ENCODE assay signal across 8 mouse cellular contexts in genomic region chr12:79613846-79614582, GRCm38 (mm10).
A peak's percentile ranks its signal among the peaks of the same experiment; 100 is the strongest.
DNase-seq lines count a peak whose midpoint lies in the region; ATAC-seq lines count a peak whose summit lies in the region.

No protein-coding gene starts in this region.

- DNase-seq in cerebellum, adult 9-10 months: peak; percentile 14
- DNase-seq in cerebellum, adult 8-10 months: no peak
- DNase-seq in skeletal muscle tissue, adult 2 months (ENCODE audit: low read depth, low spot score): peak; percentile 51
- DNase-seq in thymus, postnatal 10 days (ENCODE audit: low spot score in 2 of 2): no peak

- no peak overlapping the region for H3K9ac ChIP-seq in liver, embryonic 15.5 days
- H3K9ac ChIP-seq in liver, embryonic 12.5 days: no peak overlapping the region
- H3K9ac ChIP-seq in heart, embryonic 16.5 days (ENCODE audit: low read length): no peak overlapping the region
- no peak overlapping the region for H3K9ac ChIP-seq in forebrain, embryonic 16.5 days (replicated peaks; ENCODE audit: low read depth, low read length)

- H3K36me3 ChIP-seq in liver, embryonic 15.5 days (replicated peaks): no peaks in the 10 kb centered on the region
- no peaks in the 10 kb centered on the region for H3K36me3 ChIP-seq in liver, embryonic 12.5 days
- no peaks in the 10 kb centered on the region for H3K36me3 ChIP-seq in heart, embryonic 16.5 days (ENCODE audit: control insufficient read depth, insufficient read depth)
- H3K36me3 ChIP-seq in forebrain, embryonic 16.5 days (ENCODE audit: control insufficient read depth, insufficient read depth): no peaks in the 10 kb centered on the region

- no peaks in the 10 kb centered on the region for H3K27me3 ChIP-seq in liver, embryonic 15.5 days
- H3K27me3 ChIP-seq in liver, embryonic 12.5 days (replicated peaks): no peaks in the 10 kb centered on the region
- no peaks in the 10 kb centered on the region for H3K27me3 ChIP-seq in heart, embryonic 16.5 days (ENCODE audit: control insufficient read depth, insufficient read depth, low read length)
- H3K27me3 ChIP-seq in forebrain, embryonic 16.5 days (replicated peaks; ENCODE audit: control insufficient read depth, insufficient read depth, low read length): no peaks in the 10 kb centered on the region

- no peak for ATAC-seq in liver, embryonic 15.5 days (ENCODE audit: insufficient read depth)
- no peak for ATAC-seq in liver, embryonic 12.5 days
- ATAC-seq in heart, embryonic 16.5 days (replicated peaks; ENCODE audit: extremely low read depth, insufficient read depth, low FRiP score): no peak
- ATAC-seq in forebrain, embryonic 16.5 days: no peak

- no peak overlapping the region for H3K4me3 ChIP-seq in liver, embryonic 15.5 days (replicated peaks)
- H3K4me3 ChIP-seq in liver, embryonic 12.5 days: no peak overlapping the region
- no peak overlapping the region for H3K4me3 ChIP-seq in heart, embryonic 16.5 days (ENCODE audit: low read length)
- H3K4me3 ChIP-seq in forebrain, embryonic 16.5 days (replicated peaks; ENCODE audit: low read length): no peak overlapping the region

- H3K9me3 ChIP-seq in liver, embryonic 15.5 days (replicated peaks): no peaks in the 10 kb centered on the region
- H3K9me3 ChIP-seq in liver, embryonic 12.5 days (replicated peaks): no peaks in the 10 kb centered on the region
- H3K9me3 ChIP-seq in heart, embryonic 16.5 days (replicated peaks; ENCODE audit: control insufficient read depth, low read length): no peaks in the 10 kb centered on the region
- H3K9me3 ChIP-seq in forebrain, embryonic 16.5 days (ENCODE audit: control insufficient read depth, low read length): no peaks in the 10 kb centered on the region

- no peak overlapping the region for H3K4me2 ChIP-seq in liver, embryonic 15.5 days
- H3K4me2 ChIP-seq in liver, embryonic 12.5 days: no peak overlapping the region
- no peak overlapping the region for H3K4me2 ChIP-seq in heart, embryonic 16.5 days (ENCODE audit: low read depth, low read length)
- H3K4me2 ChIP-seq in forebrain, embryonic 16.5 days (ENCODE audit: low read length): no peak overlapping the region

- peak overlapping the region; percentile 55 for H3K27ac ChIP-seq in liver, embryonic 15.5 days (replicated peaks)
- H3K27ac ChIP-seq in liver, embryonic 12.5 days: no peak overlapping the region; the same call in 1 of the 2 replicates
- peak overlapping the region; percentile 48; the same call in 1 of the 2 replicates for H3K27ac ChIP-seq in heart, embryonic 16.5 days (ENCODE audit: low read length)
- H3K27ac ChIP-seq in forebrain, embryonic 16.5 days (ENCODE audit: low read length): no peak overlapping the region

- H3K4me1 ChIP-seq in liver, embryonic 15.5 days (replicated peaks): peaks cover 52% of the 10 kb centered on the region
- peaks cover 60% of the 10 kb centered on the region for H3K4me1 ChIP-seq in liver, embryonic 12.5 days
- H3K4me1 ChIP-seq in heart, embryonic 16.5 days (ENCODE audit: control insufficient read depth, insufficient read depth, low read length): peaks cover 29% of the 10 kb centered on the region
- peaks cover 27% of the 10 kb centered on the region for H3K4me1 ChIP-seq in forebrain, embryonic 16.5 days (replicated peaks; ENCODE audit: control insufficient read depth, insufficient read depth, low read length)

- WGBS in liver, embryonic 15.5 days (ENCODE audit: insufficient replicate concordance): 66% methylated on average over 9 of the region's 9 CpGs
- WGBS in liver, embryonic 12.5 days (ENCODE audit: insufficient replicate concordance): 70% methylated on average over 9 of the region's 9 CpGs
- 71% methylated on average over 9 of the region's 9 CpGs for WGBS in heart, embryonic 16.5 days
- WGBS in forebrain, embryonic 16.5 days: 74% methylated on average over 9 of the region's 9 CpGs

Comparison
In these comparisons a context has a peak if more than half of its experiments do, and no peak if none do; other contexts are left out.
1. DNase-seq: peak in cerebellum, adult 9-10 months (single experiment) and skeletal muscle tissue, adult 2 months (single experiment); none in cerebellum, adult 8-10 months (single experiment) and thymus, postnatal 10 days (0 of 2).
2. H3K27ac ChIP-seq: peak in liver, embryonic 15.5 days (single experiment) and heart, embryonic 16.5 days (single experiment); none in liver, embryonic 12.5 days (single experiment) and forebrain, embryonic 16.5 days (single experiment).